Mouse (Mus musculus): ENCODE results near the gene Zfp423.

- TF ChIP-seq CTCF (conservative IDR thresholded peaks at IDR 0.05; ENCODE audit: low read length) (no peak), POU5F1 (IDR thresholded peaks at IDR 0.05; ENCODE audit: borderline replicate concordance, low read length) (no peak)
Observed at GRCm38 (mm10) chr8:87791103-87791502, 168.3 kb downstream of the Zfp423 start.
